Mouse (Mus musculus): Measurements from ENCODE around the gene Mapkapk5. TPM values are rescaled to one million over a fixed set of nuclear protein-coding genes. Genes with fewer than 3 reads are reported as not detected.
"Not testable (repeated sequence)": the region's sequence is repeated elsewhere in the genome, so short reads cannot be mapped to it uniquely, and the experiment has no call there.

The Mapkapk5 gene
- total RNA-seq, 2 experiments from 2014 or later: 88.9 to 163 TPM

DNA sequence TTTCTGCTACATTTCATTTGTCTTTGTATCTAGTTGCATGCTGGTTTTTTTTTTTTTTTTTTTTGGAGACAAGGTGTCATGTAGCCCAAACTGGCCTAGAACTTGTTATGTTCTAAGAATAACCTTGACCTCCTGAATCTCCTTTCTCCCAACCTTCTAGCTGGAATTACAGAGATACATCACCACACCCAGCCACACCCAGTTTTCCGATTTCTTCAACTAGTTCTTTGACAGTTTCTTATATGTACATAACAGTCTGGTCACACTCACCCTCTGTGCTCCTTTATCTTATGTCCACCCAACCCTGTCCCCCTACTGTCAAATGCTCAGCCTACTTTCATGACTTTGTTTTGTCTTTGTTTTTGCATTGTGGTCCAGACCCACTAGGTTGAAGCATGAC, 38.9 kb downstream of the Mapkapk5 start:
- no peak for ATAC-seq (replicated peaks; ENCODE audit: low FRiP score, poor library complexity, severe bottlenecking)

DNA sequence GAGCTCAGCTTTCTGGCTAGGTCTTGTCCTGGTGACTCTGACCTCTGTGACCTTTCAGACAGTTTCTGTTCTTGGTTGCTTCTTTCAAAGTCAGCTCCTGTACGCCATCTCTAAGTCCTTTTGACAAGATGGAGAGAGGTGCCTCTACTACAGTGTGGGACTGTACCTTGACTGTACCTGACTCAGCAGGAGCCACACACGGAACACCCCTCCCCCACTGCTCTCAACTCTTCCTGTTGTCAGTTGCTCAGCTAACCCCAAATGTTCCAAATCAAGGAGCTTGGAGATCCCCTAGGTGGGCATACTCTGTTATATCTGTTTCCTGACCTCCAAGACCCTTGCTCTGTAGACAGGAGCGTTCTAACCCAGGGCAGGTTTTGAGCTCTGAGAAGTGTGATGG, 42.5 kb downstream of the Mapkapk5 start, which contains the start of gene Adam1b:
Gene Adam1b, minus strand, starts transcription at position 205 of the 400 bp plus-strand sequence.
- ATAC-seq (replicated peaks; ENCODE audit: low FRiP score, poor library complexity, severe bottlenecking): no peak

DNA sequence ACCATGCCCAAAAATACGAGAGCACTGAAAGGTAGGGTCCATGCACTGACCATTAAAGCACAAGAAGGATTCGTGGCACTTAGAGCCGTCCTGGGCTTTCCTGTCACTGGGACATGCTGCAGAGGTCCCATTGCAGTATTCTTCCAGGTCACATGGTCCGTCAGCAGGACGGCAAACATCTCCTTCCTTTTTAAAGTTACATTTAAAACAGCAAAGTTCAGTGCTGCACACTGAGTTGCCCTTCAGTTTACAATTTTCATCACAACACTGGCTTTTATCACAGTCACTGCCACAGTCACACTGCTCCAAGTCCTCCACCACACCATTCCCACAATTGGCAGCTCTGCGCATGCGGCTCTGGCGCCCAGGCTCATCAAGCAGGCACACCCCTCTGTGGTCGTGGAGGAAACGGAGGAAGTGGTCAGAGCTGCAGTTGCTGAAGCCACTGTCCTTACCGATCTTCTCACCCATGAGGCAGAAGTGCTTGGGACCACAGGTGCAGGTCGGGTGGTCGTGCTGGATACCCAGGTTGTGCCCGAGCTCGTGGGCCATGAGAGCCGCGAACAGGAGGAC, 44.2 kb downstream of the Mapkapk5 start:
- not testable (repeated sequence) for ATAC-seq (replicated peaks; ENCODE audit: low FRiP score, poor library complexity, severe bottlenecking)

GRCm38 (mm10) chr5:121500719-121501118, 45.0 kb downstream of the Mapkapk5 start:
- ATAC-seq (replicated peaks; ENCODE audit: low FRiP score, poor library complexity, severe bottlenecking): 0 out of 2 replicates have a peak, but pooled peaks have one; percentile 35

GRCm38 (mm10) chr5:121493305-121493704, 52.4 kb downstream of the Mapkapk5 start:
- no peak for ATAC-seq (replicated peaks; ENCODE audit: low FRiP score, poor library complexity, severe bottlenecking)

- no peak for ATAC-seq (replicated peaks; ENCODE audit: low FRiP score, poor library complexity, severe bottlenecking)
These were observed 60.9 kb downstream of the Mapkapk5 start for GRCm38 (mm10) chr5:121484801-121485200.

- peak; percentile 73 for ATAC-seq (replicated peaks; ENCODE audit: low FRiP score, poor library complexity, severe bottlenecking)
These were observed 68.0 kb downstream of the Mapkapk5 start for GRCm38 (mm10) chr5:121477680-121478079.

- peak; percentile 74 for ATAC-seq (replicated peaks; ENCODE audit: low FRiP score, poor library complexity, severe bottlenecking)
These were observed 69.7 kb downstream of the Mapkapk5 start for GRCm38 (mm10) chr5:121476040-121476439.

Other genes starting within 250 kb of the Mapkapk5 start
- 23.1 and 29.3 TPM in 2 replicates for gene Trafd1, start 160.3 kb downstream of the Mapkapk5 start, total RNA-seq (2015; ENCODE audit: low replicate concordance)
- 11.1 and 21.4 TPM in 2 replicates for gene Trafd1, start 160.3 kb downstream of the Mapkapk5 start, total RNA-seq (2017; ENCODE audit: low replicate concordance)
- 5.9 and 6.5 TPM in 2 replicates for gene Naa25, start 148.0 kb downstream of the Mapkapk5 start, total RNA-seq (2015; ENCODE audit: low replicate concordance)
- 3.9 and 9.2 TPM in 2 replicates for gene Naa25, start 148.0 kb downstream of the Mapkapk5 start, total RNA-seq (2017; ENCODE audit: low replicate concordance)
- not detected in 2 replicates for gene Tmem116, start 94.0 kb downstream of the Mapkapk5 start, total RNA-seq (2015; ENCODE audit: low replicate concordance)
- gene Tmem116, start 94.0 kb downstream of the Mapkapk5 start, total RNA-seq (2017; ENCODE audit: low replicate concordance): 0.26 TPM in 1 of 2 replicates, not detected in the other
- 37.1 and 50.3 TPM in 2 replicates for gene Erp29, start 93.4 kb downstream of the Mapkapk5 start, total RNA-seq (2015; ENCODE audit: low replicate concordance)
- gene Erp29, start 93.4 kb downstream of the Mapkapk5 start, total RNA-seq (2017; ENCODE audit: low replicate concordance): 118 and 141 TPM in 2 replicates
- gene Adam1b, start 42.5 kb downstream of the Mapkapk5 start, total RNA-seq (2015; ENCODE audit: low replicate concordance): not detected in 2 replicates
- gene Adam1b, start 42.5 kb downstream of the Mapkapk5 start, total RNA-seq (2017; ENCODE audit: low replicate concordance): not detected in 2 replicates
- 2.9 and 3.2 TPM in 2 replicates for gene Adam1a, start 423 bp downstream of the Mapkapk5 start, total RNA-seq (2015; ENCODE audit: low replicate concordance)
- gene Adam1a, start 423 bp downstream of the Mapkapk5 start, total RNA-seq (2017; ENCODE audit: low replicate concordance): 2.2 and 3.7 TPM in 2 replicates
- not detected in 2 replicates for gene Gm42878, start 423 bp downstream of the Mapkapk5 start, total RNA-seq (2015; ENCODE audit: low replicate concordance)
- 0.08 TPM in 1 of 2 replicates, not detected in the other for gene Gm42878, start 423 bp downstream of the Mapkapk5 start, total RNA-seq (2017; ENCODE audit: low replicate concordance)
- 38.6 and 47.4 TPM in 2 replicates for gene Aldh2, start 47.9 kb upstream of the Mapkapk5 start, total RNA-seq (2015; ENCODE audit: low replicate concordance)
- 45.1 and 49.1 TPM in 2 replicates for gene Aldh2, start 47.9 kb upstream of the Mapkapk5 start, total RNA-seq (2017; ENCODE audit: low replicate concordance)
- gene Acad12, start 73.0 kb upstream of the Mapkapk5 start, total RNA-seq (2015; ENCODE audit: low replicate concordance): 0.42 and 4.0 TPM in 2 replicates
- 0.23 and 0.26 TPM in 2 replicates for gene Acad12, start 73.0 kb upstream of the Mapkapk5 start, total RNA-seq (2017; ENCODE audit: low replicate concordance)
- not detected in 2 replicates for gene Acad10, start 114.6 kb upstream of the Mapkapk5 start, total RNA-seq (2015; ENCODE audit: low replicate concordance)
- 0.26 and 2.1 TPM in 2 replicates for gene Acad10, start 114.6 kb upstream of the Mapkapk5 start, total RNA-seq (2017; ENCODE audit: low replicate concordance)
- 24.7 and 26.3 TPM in 2 replicates for gene Brap, start 114.7 kb upstream of the Mapkapk5 start, total RNA-seq (2015; ENCODE audit: low replicate concordance)
- gene Brap, start 114.7 kb upstream of the Mapkapk5 start, total RNA-seq (2017; ENCODE audit: low replicate concordance): 35.5 and 64.2 TPM in 2 replicates
- 171 and 190 TPM in 2 replicates for gene Atxn2, start 165.4 kb upstream of the Mapkapk5 start, total RNA-seq (2015; ENCODE audit: low replicate concordance)
- gene Atxn2, start 165.4 kb upstream of the Mapkapk5 start, total RNA-seq (2017; ENCODE audit: low replicate concordance): 170 and 182 TPM in 2 replicates

All from erythroid progenitor cell, adult 5-6 weeks (primary cell).